Mouse (Mus musculus) ES-Bruce4 (cell line): Measurements from ENCODE around the gene Sec11a.

Source experiments
- CTCF ChIP-seq: IDR thresholded peaks from one replicate; pipeline ENCODE4 v1.8.1; 2011; ENCODE audit warnings: low read depth, low read length
- POLR2A ChIP-seq: IDR thresholded peaks from one replicate; pipeline ENCODE4 v1.8.1; 2011; ENCODE audit warnings: low read length; ENCODE audit not compliant: insufficient read depth

- no peak for TF ChIP-seq CTCF
- TF ChIP-seq POLR2A = no peak
Measured at GRCm38 (mm10) chr7:80931618-80932207, 15.9 kb downstream of the Sec11a start.
